Mouse (Mus musculus) naive thymus-derived CD4-positive, alpha-beta T cell, adult 2 months (primary cell): ENCODE measurements around the gene Rragd.

Experiments
- DNase-seq: peaks from one replicate; pipeline ENCODE4 v3.0.0-alpha.2; 2011; ENCODE audit warnings: low read depth

The Rragd gene

DNA sequence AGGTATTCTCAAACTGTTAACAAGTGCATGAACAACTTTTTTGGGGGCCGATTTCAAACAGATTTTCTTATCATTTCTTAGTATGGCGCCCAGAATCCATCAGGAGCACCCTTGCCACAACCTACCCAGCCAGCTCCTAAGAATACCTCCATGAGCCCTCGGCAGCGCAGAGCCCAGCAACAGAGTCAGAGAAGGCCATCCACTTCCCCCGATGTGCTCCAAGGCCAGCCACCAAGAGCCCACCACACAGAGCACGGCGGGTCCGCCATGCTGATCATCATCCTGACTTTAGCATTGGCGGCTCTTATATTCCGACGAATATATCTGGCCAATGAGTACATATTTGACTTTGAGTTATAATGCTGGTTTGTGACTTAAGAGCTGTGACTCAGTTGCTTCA is 66.8 kb downstream of the Rragd start:
- no peak for DNase-seq

DNA sequence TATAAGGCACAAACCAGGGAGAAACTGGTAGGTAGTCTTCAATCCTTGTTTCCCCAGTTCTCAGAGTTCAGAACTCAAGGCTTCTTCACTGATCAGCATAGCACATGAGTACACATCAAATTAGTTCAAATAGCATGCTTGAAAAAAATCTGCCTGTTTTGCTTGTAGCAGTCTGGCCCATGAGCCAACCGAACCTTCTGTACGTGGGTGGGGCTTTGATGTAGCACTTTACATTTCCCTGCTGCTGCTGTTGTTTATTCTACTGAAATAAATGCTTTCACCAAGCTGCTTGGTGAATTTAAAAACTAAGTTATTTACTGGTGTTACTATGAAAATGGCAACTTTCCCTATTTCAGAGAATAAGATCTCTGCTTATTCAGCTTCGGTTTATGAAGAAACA is 69.2 kb downstream of the Rragd start:
- no peak for DNase-seq

DNA sequence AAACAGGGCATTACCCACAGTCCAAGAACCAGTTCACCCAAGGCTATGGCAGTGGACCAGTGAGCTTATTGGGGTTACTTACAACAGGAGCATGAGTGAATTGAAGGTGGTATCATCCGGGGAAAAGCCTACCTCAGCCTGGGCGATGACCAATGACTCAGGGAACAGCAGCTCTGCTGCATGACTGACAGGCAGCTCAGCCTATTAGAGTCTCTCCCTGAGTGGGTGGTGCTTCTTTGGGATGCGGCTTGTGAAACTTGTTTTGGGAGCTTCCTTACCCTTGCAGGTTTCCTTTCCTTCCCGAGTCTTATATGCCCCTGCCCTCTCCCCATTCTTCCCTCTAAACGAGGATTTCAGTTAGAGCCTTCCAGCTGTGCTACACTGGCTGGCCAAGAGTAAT is 69.8 kb downstream of the Rragd start:
- DNase-seq = no peak

DNA sequence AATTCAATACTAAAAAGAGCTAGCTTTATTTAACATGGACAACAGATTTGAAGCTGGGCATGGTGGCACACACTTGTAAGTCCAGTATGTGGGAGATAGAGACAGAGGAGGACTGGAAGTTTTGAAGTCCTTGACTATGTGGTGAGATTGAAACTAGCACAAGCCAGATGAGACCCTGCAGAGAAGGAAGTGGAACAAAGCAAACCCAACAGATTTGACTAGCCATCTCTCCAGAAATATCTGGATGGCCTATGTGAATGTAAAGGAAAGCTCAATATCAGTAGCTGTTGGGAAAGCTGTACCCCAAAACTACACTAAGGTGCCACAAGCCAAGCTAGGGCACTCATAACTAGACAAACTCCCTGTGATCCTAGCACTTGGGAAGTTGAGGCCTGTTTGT is 71.6 kb downstream of the Rragd start:
- DNase-seq = no peak

DNA sequence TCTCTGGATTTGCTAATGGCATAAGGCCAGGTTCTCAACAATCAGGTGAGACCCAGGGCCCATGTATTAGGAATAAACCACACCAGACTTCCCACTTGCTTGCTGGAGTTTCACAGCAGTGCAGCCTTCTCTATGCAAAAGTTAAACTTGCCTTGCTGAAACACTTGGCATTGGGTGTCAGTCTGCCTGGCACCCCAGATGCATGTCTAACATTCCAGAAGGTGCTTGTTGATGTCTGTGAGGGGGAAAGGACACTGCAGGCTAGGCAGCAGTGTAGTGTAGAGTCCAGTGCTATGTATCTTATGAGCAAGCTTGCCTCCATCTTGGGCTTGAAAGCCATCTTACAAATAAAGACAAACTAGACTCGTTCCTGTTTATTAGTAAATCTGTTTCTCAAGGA is 73.5 kb downstream of the Rragd start:
- no peak for DNase-seq

DNA sequence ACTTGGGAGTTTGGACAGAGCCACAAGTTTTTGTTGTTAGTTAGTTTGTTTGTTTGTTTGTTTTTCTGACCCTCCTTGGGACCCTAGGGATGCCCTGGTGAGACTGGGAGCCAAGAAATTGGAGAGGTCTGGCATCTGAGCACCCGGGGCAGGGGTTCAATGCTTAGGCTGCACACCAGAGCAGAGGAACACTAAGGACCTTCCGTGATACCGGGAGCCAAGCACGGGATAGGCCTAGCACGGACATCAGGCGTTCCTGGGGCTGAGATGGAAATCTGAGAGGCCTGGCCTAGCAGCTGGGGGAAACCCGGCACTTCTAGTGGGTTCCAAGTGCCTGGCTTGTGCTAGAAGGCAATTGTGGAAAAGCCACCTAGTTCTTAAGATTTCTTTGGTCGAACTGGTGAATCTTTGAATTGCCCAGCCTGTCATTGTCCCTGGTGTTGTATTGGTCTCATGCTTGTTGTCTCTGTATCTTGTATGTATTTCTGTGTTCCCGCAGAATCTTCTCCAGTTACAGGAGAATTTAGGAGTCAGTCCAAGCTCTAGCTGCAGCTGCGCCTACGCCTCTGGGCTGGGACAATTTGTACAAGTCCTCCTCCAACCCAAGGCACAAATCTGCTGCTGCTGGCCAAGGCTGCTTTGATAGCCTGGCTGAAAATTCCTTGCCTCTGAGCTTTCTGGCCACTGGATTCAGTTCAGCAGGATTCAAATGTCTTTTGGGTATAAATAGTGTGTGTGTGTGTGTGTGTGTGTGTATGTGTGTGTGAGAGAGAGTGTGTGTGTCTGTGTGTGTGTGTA is 75.3 kb downstream of the Rragd start:
- DNase-seq = no peak

DNA sequence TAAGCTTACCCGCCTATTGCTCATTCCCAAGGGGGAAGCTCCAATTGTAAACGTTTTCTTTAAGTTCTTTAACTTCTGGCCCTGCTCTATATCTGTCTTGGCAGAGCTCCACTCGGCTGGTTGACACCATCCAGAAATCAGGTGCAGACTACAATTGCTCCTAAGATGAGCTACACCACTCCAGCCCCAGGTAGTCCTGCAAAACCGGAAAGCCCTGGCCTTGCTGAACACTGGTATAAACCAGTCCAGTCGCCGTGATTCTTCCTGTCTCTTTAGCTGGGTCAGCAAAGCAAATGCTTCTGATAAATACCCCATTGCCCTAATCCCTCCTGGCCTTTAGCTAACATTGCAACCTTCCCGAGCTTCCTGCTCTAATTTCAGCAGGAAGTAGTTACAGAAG is 78.3 kb downstream of the Rragd start:
- no peak for DNase-seq

DNA sequence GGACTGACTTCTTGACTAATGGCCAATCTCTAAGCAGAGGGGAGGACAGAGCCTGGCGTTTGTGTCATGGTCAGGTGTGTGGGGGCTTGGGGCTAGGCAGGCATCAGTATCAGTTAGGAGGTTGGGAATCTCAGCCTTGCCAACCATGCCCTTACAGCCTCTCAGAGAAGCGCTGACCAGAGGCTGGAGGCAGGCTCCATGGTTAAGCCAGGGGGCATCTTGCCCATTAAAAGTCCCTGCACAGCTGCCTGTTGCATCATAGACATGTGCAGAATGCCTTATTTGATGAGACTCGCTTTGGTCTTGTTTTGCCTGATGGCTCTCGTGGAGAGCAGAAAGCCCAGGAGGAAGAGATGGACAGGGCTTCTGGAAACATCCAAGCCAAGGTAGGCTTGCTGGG is 80.1 kb downstream of the Rragd start, which contains the start of gene Gabrr2:
TSS of gene Gabrr2 (plus strand) at position 19 of the 400 bp plus-strand sequence.
- DNase-seq = no peak

DNA sequence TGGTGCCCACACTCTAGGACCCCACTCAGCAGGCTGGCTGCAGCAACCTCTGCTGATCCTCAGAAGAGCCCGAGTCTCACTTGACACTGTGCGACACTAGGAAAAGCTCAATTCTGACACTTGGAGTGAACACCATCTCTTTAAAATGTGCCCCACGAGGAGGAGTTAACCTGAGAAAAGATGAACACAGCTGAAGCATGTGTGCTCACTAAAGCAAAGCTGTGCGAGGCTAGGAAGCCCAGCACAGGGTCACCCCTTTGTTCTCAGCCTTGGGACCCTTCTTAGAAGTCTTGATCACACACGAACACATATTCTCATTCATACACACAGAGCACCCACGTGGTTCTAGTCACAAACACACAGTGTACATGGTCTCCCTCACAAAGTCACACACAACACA is 82.1 kb downstream of the Rragd start:
- DNase-seq = no peak

DNA sequence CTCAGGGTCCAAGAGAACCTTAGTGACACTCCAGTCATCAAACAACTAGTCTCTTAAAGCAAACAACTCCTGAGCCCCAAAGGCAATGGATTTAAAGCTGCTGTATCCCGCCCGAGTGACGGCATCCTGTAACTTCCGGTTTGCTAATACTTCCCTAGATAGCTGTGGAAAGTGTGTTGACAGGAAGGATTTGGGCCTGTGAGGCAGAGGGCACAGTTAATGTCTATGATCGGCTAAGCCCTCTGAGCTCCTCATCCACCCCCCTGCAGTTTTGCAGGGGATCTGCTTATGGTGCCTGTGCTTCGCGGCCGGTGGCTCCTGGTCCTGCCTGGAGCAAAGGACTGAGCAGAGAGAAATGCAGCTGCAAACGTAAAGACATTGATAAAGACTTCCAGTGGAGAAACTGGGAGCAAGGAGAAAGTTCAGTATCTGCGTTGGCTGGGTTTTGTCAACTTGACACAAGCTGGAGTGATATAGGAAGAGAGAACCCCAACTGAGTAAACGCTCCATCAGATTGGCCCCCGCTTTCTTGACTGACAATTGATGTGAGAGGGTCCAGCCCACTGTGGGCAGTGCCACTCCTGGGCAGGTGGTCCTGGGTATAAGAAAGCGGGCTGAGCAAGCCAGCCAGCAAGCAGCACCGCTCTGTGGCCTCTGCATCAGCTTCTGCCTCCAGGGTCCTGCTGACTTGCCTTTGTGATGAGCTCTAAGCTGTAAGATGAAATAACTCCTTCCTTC is 83.6 kb downstream of the Rragd start:
- DNase-seq = no peak

DNA sequence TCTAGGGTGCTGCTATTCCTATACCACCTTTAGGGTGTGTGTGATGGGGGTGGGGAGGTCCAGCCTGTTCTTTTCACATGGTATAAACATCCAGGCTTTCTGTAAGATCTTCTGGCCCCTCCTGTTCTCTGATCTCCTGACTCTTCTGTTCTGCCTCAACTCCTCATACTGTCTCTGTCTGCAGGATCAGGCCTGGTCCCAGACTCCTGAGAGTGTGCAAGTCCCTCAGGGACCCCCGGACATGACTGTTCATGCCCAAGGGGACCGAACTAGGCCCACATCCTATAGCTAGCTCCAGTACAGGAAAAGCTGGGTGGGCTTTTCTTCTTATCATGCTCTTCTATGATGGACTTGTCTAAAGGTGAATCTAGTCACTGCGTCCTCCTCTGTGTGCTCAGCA is 84.5 kb downstream of the Rragd start:
- DNase-seq = no peak

DNA sequence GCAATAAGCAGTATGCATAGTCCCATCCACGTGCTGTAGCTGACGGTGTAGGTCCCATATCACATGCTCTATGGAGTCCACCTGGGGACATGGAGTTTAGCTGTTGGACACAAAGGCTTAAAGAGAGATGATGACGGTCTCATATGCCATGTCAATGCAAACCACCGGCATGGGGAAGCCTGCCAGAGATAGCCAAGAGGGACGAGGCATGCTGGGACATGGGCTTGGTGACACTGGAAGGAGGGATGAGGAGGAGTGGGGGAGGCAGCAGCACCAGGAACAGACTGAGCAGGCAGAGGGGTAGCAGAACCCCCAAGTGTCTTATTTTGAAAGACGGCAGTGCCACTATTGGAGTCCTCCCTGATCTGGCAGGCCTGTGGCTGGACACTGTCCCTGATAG is 85.0 kb downstream of the Rragd start:
- no peak for DNase-seq

DNA sequence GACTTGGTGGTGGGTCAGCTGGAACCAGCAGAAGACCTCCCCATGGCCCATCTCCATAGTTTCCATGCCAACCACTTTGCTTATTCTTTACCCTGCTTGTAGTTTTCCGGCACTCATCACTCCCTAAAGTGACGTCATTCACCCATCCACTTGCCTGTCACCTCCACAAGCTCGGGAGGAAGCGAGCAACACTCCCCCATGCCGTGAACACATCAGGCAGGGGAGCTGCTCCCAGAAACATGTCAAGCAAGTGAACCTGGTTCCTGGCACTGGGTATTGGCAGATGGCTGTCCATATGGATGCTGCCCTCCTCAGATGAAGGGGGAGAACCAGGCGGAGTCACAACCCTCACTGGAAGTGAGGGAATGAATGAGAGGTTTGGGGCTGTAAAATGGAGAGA is 86.1 kb downstream of the Rragd start:
- no peak for DNase-seq

DNA sequence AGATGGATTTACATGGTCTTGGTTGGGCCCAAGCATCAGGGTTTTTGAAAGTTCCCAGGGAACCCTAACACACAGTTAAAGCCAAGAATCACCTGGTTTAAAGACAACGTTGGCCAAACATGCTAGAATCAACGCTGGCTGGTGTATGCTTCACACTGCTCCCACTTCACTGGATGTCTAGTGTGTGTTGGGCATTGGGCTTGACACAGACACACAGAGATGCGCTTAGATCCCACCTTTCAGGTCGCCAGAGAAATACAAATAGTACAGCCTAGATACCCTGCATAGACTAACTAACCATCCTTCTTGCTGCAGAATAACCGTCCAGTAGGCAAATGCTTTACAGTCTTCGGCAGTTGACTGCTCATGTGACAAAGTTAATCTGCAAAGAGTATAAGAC is 87.5 kb downstream of the Rragd start:
- no peak for DNase-seq

DNA sequence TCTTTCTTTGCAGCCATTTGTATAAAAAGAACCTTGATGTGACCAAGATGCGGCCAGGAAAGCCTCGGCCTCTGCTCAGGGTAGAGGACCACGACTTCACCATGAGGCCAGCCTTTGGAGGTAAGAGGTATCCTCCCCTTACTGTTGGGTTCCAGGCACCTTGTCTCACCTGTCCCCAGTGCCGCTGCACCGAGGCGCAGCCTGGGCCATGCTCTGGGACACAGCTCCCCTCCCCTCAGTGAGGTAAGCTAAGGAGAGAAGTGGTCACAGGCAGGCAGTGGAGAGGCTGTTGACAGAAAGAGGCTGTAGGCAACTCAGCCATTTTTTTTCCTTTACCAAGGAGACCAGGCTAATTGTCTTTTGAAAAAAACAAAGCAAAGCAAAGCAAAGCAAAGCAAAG is 88.5 kb downstream of the Rragd start:
- DNase-seq = no peak
